Mouse (Mus musculus): ENCODE measurements around the gene Hnrnpul1. TPM values are rescaled to one million over a fixed set of nuclear protein-coding genes. Genes with fewer than 3 reads are reported as not detected.

Gene Hnrnpul1
- polyA plus RNA-seq, 1 experiment from 2014 or later: 72.9 TPM

DNA sequence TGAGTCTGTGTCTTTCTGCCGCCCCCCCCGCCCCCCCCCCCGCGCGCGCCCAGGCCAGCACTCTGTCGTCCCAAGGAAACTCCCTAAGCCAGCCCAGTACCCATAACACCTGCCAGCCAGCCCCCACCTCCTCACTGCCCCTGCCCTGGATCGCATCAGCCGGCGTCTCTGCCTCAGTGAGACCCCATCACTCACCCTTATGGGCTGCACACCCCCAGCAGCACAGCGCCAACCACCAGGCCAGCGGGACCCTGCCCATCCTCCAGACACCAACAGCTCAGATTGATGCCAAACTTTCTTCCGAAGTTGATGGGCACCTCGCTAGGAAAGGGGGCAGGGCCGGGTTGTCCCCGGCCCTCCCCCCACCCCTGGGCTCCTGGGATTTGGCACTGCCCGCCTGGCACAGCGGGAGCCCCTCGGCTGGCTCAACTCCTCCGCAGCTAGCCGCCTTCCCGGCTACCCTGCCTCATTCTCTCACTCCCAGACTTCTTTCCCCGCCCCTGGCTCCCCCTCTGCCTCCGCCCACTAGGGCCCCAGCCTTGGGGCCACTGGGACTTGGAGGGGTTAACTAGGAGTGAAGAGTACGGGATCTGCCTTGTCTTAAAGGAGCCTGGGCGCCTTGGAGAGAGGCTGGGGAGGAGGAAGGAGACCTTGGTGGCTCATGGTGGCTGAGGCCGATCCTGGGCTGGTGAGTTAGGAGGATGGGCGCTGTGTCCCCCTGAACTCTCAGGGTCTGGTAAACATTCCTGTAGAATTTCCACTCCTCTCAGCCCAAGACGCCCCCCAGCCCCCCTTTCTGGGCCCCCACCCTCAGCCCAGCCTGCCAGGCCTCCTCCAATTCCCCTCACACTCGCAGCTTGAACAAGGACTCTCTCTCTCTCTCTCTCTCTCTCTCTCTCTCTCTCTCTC, 33.9 kb upstream of the Hnrnpul1 start, which contains the start of gene Axl:
Gene Axl, minus strand, starts transcription at position 486 of the 909 bp plus-strand sequence.
- H3K9me3 ChIP-seq: no peaks in the 10 kb centered on the region
- H3K36me3 ChIP-seq: peaks cover 21% of the 10 kb centered on the region
- peak within 1 kb of the TSS; percentile 81 for H3K9ac ChIP-seq
- WGBS: 1% methylated on average over 29 of the region's 30 CpGs
- peak within 1 kb of the TSS; percentile 84 for H3K4me2 ChIP-seq
- H3K4me1 ChIP-seq: peaks cover 32% of the 10 kb centered on the region
- peak; percentile 85 for ATAC-seq (ENCODE audit: insufficient number of reproducible peaks, insufficient read depth, low FRiP score, low TSS enrichment, low read depth)
- H3K4me3 ChIP-seq: peak within 1 kb of the TSS; percentile 69
- H3K27ac ChIP-seq: peak within 1 kb of the TSS; percentile 90
- H3K27me3 ChIP-seq: no peaks in the 10 kb centered on the region

DNA sequence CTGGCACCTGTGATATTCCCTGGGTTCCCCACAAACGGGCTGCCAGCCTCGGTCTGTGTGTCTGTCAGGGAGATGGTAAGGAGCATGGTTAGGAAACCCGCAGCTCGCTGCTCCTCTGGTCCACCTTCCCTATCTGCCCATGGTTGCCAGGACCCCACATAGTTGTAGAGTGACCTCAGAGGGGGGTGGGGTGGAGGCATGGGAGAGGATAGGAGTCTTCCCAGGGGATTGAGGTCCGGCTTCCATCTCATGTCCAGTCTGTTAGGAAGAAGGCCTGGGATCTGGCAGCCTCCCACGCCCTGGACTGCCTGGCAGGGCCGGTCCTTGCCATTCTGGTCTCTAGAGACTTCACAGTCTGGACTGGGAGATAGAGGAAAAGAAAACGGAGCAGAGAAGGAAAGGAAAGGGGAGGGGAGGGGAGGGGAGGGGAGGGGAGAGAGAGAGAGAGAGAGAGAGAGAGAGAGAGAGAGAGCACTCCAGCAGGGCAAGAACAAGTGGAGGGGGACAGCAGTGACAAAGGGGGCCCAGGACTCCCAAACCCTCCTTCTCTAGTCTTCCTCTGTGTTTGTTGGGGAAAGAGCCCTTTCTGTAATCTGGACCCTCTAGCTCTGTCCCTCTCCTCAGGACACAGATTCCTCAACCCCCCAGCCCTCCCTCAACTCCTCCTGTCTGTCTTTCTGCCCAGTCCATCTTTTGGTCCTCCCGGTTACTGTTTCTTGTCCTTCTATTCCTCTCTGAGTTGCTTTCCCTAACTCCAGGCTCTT, 33.1 kb upstream of the Hnrnpul1 start:
- 25% methylated on average over 9 of the region's 9 CpGs for WGBS
- Histone ChIP-seq H3K9ac (peak overlapping the region; percentile 81), H3K27ac (peak overlapping the region; percentile 90), H3K4me1 (peaks cover 40% of the 10 kb centered on the region), H3K4me2 (peak overlapping the region; percentile 84), H3K36me3 (peaks cover 27% of the 10 kb centered on the region), H3K27me3 (no peaks in the 10 kb centered on the region), H3K4me3 (peak overlapping the region; percentile 69), H3K9me3 (no peaks in the 10 kb centered on the region)
- no peak for ATAC-seq (ENCODE audit: insufficient number of reproducible peaks, insufficient read depth, low FRiP score, low TSS enrichment, low read depth)

DNA sequence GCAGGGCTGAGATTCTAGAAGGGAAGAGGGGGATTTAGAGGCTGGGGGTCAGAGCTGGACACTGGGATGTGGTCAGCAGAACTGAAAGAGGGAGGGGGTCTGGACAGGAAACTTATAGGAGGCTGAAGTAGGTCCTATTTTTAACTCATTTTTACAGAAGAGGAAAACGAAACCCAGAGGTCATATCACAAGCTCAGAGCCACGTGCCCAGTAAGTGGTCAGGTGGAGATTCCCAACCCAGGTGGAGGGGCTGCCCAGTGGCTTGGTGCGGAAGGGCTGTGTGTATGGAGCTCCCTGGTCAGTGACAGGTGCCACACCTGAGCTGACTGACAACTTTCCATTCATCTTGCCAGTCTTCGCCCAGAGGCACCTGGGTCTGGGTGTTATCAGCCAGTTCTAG, 32.4 kb upstream of the Hnrnpul1 start:
- H3K4me3 ChIP-seq: peak overlapping the region; percentile 69; the same call in 1 of the 2 replicates
- no peak for ATAC-seq (ENCODE audit: insufficient number of reproducible peaks, insufficient read depth, low FRiP score, low TSS enrichment, low read depth)
- peaks cover 45% of the 10 kb centered on the region for H3K4me1 ChIP-seq
- peaks cover 27% of the 10 kb centered on the region for H3K36me3 ChIP-seq
- peak overlapping the region; percentile 81 for H3K9ac ChIP-seq
- H3K27me3 ChIP-seq: no peaks in the 10 kb centered on the region
- 70% methylated on average over 4 of the region's 4 CpGs for WGBS
- peak overlapping the region; percentile 84 for H3K4me2 ChIP-seq
- H3K27ac ChIP-seq: no peak overlapping the region
- no peaks in the 10 kb centered on the region for H3K9me3 ChIP-seq

DNA sequence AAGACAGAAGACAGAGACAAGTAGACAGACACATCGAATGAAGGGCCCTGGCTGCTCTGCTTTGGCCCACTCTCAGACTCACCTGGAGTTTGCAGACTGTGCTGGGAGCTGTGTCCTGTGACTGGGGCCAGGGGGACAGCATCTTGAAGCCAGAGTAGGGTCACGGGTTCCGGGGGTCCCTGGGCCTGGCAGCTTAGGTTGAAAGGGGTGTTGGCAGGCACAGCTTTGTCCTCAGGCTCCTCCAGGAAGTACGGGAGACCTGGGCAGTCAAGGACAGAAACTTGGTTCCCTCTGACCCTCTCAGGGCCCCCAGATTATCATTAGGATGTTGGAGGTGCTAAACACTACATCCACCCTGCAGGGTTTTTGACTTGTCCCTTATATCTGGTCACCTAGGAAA, 31.2 kb upstream of the Hnrnpul1 start:
- Histone ChIP-seq H3K4me1 (peaks cover 57% of the 10 kb centered on the region), H3K4me2 (no peak overlapping the region), H3K36me3 (peaks cover 27% of the 10 kb centered on the region), H3K27ac (no peak overlapping the region), H3K9ac (no peak overlapping the region), H3K27me3 (no peaks in the 10 kb centered on the region), H3K4me3 (no peak overlapping the region), H3K9me3 (no peaks in the 10 kb centered on the region)
- 66% methylated on average over 4 of the region's 4 CpGs for WGBS
- no peak for ATAC-seq (ENCODE audit: insufficient number of reproducible peaks, insufficient read depth, low FRiP score, low TSS enrichment, low read depth)

DNA sequence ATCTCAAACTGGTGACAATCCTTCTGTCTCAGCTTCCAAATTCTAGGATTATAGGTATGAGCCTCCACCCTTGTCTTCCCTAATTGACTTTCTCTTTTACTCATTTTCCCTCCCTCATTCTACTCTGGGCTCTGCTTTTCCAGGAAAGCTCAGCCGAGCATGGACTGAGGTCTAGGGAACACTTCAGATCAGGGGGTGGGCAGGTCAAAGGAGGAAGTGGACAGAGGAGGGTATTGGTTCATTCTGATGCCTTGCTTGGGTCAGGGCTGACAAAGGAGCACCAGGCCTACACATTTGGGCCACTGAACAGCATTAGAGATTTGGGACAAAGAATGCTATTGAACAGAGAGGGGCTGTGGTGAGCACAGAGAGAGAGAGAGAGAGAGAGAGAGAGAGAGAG, 30.3 kb upstream of the Hnrnpul1 start:
- Histone ChIP-seq H3K4me3 (no peak overlapping the region), H3K9me3 (no peaks in the 10 kb centered on the region), H3K36me3 (peaks cover 31% of the 10 kb centered on the region), H3K27ac (no peak overlapping the region), H3K4me2 (no peak overlapping the region), H3K27me3 (no peaks in the 10 kb centered on the region), H3K9ac (no peak overlapping the region), H3K4me1 (peaks cover 56% of the 10 kb centered on the region)
- WGBS: 35% methylated on average over 1 of the region's 1 CpGs
- no peak for ATAC-seq (ENCODE audit: insufficient number of reproducible peaks, insufficient read depth, low FRiP score, low TSS enrichment, low read depth)

DNA sequence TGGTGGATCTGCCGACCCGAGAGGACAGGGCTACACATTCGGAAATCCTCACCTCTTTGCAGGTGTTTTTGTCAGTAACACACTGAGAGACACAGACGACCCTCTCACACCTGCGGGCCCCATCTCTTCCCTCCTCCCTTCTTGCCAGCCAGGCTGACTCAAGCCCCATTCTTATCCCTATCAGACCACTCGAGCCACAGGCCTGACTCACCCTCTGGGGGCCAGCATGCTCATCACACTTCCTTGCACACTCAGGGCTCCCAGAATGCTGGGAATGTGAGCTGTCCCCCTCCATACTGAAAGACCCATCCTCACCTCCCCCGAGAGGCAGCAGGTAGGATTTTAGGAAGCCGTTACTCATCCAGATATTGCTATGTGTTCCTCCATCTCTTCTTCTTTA, 29.2 kb upstream of the Hnrnpul1 start:
- 63% methylated on average over 8 of the region's 8 CpGs for WGBS
- Histone ChIP-seq H3K9me3 (no peaks in the 10 kb centered on the region), H3K27ac (peak overlapping the region; percentile 33; the same call in 1 of the 2 replicates), H3K4me2 (no peak overlapping the region), H3K4me3 (no peak overlapping the region), H3K36me3 (peaks cover 38% of the 10 kb centered on the region), H3K27me3 (no peaks in the 10 kb centered on the region), H3K9ac (no peak overlapping the region), H3K4me1 (peaks cover 48% of the 10 kb centered on the region)
- ATAC-seq (ENCODE audit: insufficient number of reproducible peaks, insufficient read depth, low FRiP score, low TSS enrichment, low read depth): no peak

DNA sequence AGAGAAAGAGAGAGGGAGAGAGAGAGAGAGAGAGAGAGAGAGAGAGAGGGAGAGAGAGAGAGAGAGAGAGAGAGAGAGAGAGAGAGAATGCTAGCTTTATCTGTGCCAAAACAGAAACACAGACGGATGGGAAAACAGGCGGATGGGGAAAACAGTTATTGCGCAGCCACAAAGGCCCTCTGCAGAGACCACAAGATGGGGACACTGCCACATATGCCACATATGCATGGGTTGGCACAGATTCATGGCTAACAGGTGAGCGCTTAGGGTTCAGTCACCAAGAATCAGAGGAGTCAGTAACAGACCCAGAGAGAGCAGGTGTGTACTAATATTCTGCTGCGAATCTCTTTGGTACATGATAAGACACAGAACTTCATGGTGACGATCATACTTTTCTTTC, 28.2 kb upstream of the Hnrnpul1 start:
- ATAC-seq (ENCODE audit: insufficient number of reproducible peaks, insufficient read depth, low FRiP score, low TSS enrichment, low read depth): no peak

DNA sequence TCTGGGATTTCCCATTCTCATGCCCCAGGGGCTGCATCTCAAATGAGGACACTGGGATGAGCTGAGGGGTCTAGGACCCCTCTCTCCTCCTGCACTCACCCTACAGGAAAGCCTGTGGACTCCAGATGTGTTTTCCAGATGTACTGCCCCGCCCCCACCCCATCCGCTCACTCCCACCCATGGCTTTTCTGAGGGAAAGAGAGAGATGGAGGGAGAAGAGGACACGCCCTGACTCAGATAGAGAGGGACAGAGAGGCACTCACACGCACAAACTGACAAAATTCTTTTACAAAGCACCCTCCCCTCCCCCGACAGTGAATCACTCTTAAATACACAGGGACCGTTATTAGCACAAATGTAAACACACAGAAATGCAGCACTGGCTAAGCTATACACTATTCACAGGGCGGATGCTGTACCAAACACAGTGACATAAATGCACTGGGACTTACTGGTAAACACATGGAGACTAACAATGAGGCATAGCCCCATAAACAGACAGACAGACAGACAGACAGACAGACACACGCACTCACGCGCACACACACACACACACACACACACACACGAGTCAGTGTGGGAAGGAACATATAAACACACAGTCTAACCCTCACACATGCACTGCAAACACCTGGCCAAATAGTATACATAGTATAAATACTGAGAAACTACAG, 27.5 kb upstream of the Hnrnpul1 start:
- Histone ChIP-seq H3K4me3 (peak overlapping the region; percentile 40), H3K27ac (peak overlapping the region; percentile 89), H3K9ac (peak overlapping the region; percentile 62), H3K4me2 (peak overlapping the region; percentile 78), H3K36me3 (peaks cover 54% of the 10 kb centered on the region), H3K9me3 (no peaks in the 10 kb centered on the region), H3K4me1 (peaks cover 42% of the 10 kb centered on the region), H3K27me3 (no peaks in the 10 kb centered on the region)
- ATAC-seq (ENCODE audit: insufficient number of reproducible peaks, insufficient read depth, low FRiP score, low TSS enrichment, low read depth): peak; percentile 62
- 38% methylated on average over 11 of the region's 11 CpGs for WGBS

More for the DNA sequence above, 28.2 kb upstream of the Hnrnpul1 start:
- Histone ChIP-seq H3K4me2 (no peak overlapping the region), H3K27me3 (no peaks in the 10 kb centered on the region), H3K9me3 (no peaks in the 10 kb centered on the region), H3K27ac (peak overlapping the region; percentile 89), H3K4me3 (no peak overlapping the region), H3K4me1 (peaks cover 48% of the 10 kb centered on the region), H3K9ac (no peak overlapping the region), H3K36me3 (peaks cover 48% of the 10 kb centered on the region)
- 73% methylated on average over 6 of the region's 6 CpGs for WGBS

DNA sequence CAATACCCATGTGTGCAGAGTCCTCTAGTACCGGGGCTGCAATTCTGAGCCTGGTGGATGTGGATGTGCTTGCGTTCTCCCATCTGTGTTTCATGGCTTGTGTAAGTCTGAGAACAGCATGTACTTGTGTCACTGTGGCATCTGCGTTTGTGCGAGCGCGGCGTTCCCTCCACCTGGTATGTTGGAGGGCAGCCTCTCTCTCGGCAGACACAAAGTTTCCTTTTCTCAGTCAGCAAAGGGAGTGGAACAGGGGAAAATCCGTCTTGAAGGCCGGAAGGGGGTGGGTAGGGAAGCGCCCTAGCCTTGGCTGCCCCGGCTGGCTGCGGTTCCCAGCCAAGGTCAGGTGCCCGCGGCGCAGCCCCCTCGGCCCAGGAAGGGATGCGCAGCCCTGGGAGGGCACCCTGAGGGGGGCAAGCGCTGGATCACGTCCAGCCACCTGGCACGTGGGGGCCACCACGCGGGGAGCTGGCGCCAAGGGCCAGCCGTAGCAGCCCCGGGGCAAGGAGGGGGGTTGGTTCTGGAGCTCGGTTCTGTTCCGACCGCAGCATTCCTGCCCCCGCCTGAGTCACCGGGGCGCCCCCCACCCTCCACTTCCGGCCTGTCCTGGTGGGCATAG, 26.9 kb upstream of the Hnrnpul1 start:
- H3K4me1 ChIP-seq: peaks cover 36% of the 10 kb centered on the region
- no peaks in the 10 kb centered on the region for H3K9me3 ChIP-seq
- no peaks in the 10 kb centered on the region for H3K27me3 ChIP-seq
- 0 out of 2 replicates have a peak, but pooled peaks have one; percentile 49 for ATAC-seq (ENCODE audit: insufficient number of reproducible peaks, insufficient read depth, low FRiP score, low TSS enrichment, low read depth)
- WGBS: 8% methylated on average over 25 of the region's 33 CpGs
- peaks cover 57% of the 10 kb centered on the region for H3K36me3 ChIP-seq
- peak overlapping the region; percentile 78 for H3K4me2 ChIP-seq
- H3K27ac ChIP-seq: peak overlapping the region; percentile 89
- peak overlapping the region; percentile 40 for H3K4me3 ChIP-seq
- peak overlapping the region; percentile 62 for H3K9ac ChIP-seq

DNA sequence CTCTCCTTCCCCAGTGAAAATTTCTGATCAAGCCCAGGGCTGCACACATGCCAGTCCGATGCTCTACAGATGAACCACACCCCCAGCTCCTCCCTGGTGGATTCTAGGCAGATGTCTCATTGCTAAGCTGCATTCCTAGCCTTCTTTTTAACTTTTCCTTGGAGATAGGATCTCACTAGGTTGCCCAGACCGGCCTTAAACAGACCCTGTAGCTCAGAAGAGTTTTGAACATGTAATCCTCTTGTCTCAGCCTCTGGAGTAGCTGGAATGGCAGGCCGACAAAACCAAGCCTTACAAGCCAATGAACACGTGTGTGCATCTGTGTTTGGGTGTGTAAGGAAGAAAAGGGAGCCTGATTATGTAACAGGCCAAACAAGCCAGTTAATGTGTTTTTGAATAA, 26.2 kb upstream of the Hnrnpul1 start:
- H3K9me3 ChIP-seq: no peaks in the 10 kb centered on the region
- H3K4me3 ChIP-seq: no peak overlapping the region
- no peak for ATAC-seq (ENCODE audit: insufficient number of reproducible peaks, insufficient read depth, low FRiP score, low TSS enrichment, low read depth)
- peaks cover 59% of the 10 kb centered on the region for H3K36me3 ChIP-seq
- H3K9ac ChIP-seq: no peak overlapping the region; the same call in 1 of the 2 replicates
- WGBS: 41% methylated on average over 4 of the region's 4 CpGs
- H3K27me3 ChIP-seq: no peaks in the 10 kb centered on the region
- H3K4me1 ChIP-seq: peaks cover 29% of the 10 kb centered on the region
- H3K27ac ChIP-seq: peak overlapping the region; percentile 89
- H3K4me2 ChIP-seq: peak overlapping the region; percentile 78; the same call in 1 of the 2 replicates

DNA sequence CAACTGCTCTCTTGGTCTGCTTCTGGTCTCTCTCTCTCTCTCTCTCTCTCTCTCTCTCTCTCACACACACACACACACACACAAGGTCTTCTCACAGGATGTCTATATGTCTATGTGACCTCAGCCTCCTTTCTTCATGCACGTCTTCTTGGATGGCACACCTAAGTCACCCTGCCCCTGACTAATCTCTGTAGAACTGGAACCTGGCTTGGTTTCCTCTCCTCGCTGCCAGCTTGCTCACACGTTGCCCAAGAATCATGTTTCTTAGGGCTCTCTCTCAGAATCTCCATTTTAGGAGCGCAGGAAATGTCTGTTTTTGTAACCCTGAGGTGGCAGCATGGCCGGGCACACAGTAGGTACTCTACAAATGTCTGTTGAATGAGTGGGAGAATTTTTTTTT, 25.5 kb upstream of the Hnrnpul1 start:
- Histone ChIP-seq H3K4me1 (peaks cover 27% of the 10 kb centered on the region), H3K9me3 (no peaks in the 10 kb centered on the region), H3K27me3 (no peaks in the 10 kb centered on the region), H3K9ac (no peak overlapping the region), H3K4me3 (no peak overlapping the region), H3K36me3 (peaks cover 59% of the 10 kb centered on the region), H3K27ac (no peak overlapping the region), H3K4me2 (no peak overlapping the region)
- no peak for ATAC-seq (ENCODE audit: insufficient number of reproducible peaks, insufficient read depth, low FRiP score, low TSS enrichment, low read depth)
- 89% methylated on average over 5 of the region's 5 CpGs for WGBS
